Mouse (Mus musculus) kidney, embryonic 16.5 days (tissue): ENCODE data around the gene Trpv1. TPM values are rescaled to one million over a fixed set of nuclear protein-coding genes. Genes with fewer than 3 reads are reported as not detected.

ENCODE experiments used
- ATAC-seq: fragments of 200-750 bp; cut with Nextera tagmentation; 2 replicates; pipeline ENCODE4 v1.8.0; 2017; ENCODE audit warnings: moderate TSS enrichment; ENCODE audit not compliant: low FRiP score, low TSS enrichment
- H3K27ac ChIP-seq: fragments of 300-500 bp; sonication (generic); 2 replicates; pipeline ENCODE4 v1.5.1; 2014; ENCODE audit warnings: low read length
- H3K27me3 ChIP-seq: fragments of 300-500 bp; sonication (generic); 2 replicates; pipeline ENCODE4 v1.6.1; 2014; ENCODE audit warnings: low read length, control low read depth, mixed read lengths; ENCODE audit not compliant: insufficient read depth
- H3K36me3 ChIP-seq: fragments of 300-500 bp; sonication (generic); 2 replicates; pipeline ENCODE4 v1.6.1; 2014; ENCODE audit warnings: low read length, control low read depth, mixed read lengths; ENCODE audit not compliant: insufficient read depth
- H3K4me1 ChIP-seq: fragments of 300-500 bp; sonication (generic); 2 replicates; pipeline ENCODE4 v1.6.1; 2014; ENCODE audit warnings: low read length, control low read depth, mixed read lengths; ENCODE audit not compliant: insufficient read depth
- H3K4me2 ChIP-seq: fragments of 300-500 bp; sonication (generic); replicated peaks from 2 replicates; pipeline ENCODE4 v1.6.1; 2014; ENCODE audit warnings: low read depth, low read length
- H3K4me3 ChIP-seq: fragments of 300-500 bp; sonication (generic); 2 replicates; pipeline ENCODE4 v1.5.1; 2014; ENCODE audit warnings: mild to moderate bottlenecking, low read length
- H3K9ac ChIP-seq: fragments of 300-500 bp; sonication (generic); replicated peaks from 2 replicates; pipeline ENCODE4 v1.6.1; 2014; ENCODE audit warnings: low read length
- H3K9me3 ChIP-seq: fragments of 300-500 bp; sonication (generic); 2 replicates; pipeline ENCODE4 v1.6.1; 2016; ENCODE audit warnings: low read length, control low read depth
- WGBS: fragments of 180-500 bp; shearing (Covaris S2); extraction: QIAGEN DNeasy Blood & Tissue Kit; methylation state at CpG from one replicate; pipeline ENCODE4 v1.1.7; 2014; 5-methylcytosine and 5-hydroxymethylcytosine counted together
- polyA plus RNA-seq: library from polyadenylated mRNA; unstranded; fragments of >200 nt; fragmentation: Nextera tagmentation; extraction: Ambion mirVana; gene quantifications from 2 replicates; pipeline ENCODE4 v1.2.1, GENCODE M21; 2015

Gene Trpv1
- polyA plus RNA-seq, 1 experiment from 2014 or later: not detected

GRCm38 (mm10) chr11:73228881-73229280, 5.2 kb upstream of the Trpv1 start:
- no peak for ATAC-seq
- WGBS: 72% methylated on average over 5 of the region's 5 CpGs
- Histone ChIP-seq H3K4me2 (no peak overlapping the region), H3K4me3 (no peak overlapping the region), H3K27me3 (no peaks in the 10 kb centered on the region), H3K27ac (no peak overlapping the region), H3K9me3 (no peaks in the 10 kb centered on the region), H3K4me1 (no peaks in the 10 kb centered on the region), H3K36me3 (no peaks in the 10 kb centered on the region), H3K9ac (no peak overlapping the region)

GRCm38 (mm10) chr11:73230081-73230480, 4.0 kb upstream of the Trpv1 start:
- Histone ChIP-seq H3K4me1 (no peaks in the 10 kb centered on the region), H3K9me3 (no peaks in the 10 kb centered on the region), H3K4me2 (no peak overlapping the region), H3K27ac (no peak overlapping the region), H3K27me3 (no peaks in the 10 kb centered on the region), H3K36me3 (no peaks in the 10 kb centered on the region), H3K9ac (no peak overlapping the region), H3K4me3 (no peak overlapping the region)
- 84% methylated on average over 5 of the region's 5 CpGs for WGBS
- ATAC-seq: no peak

GRCm38 (mm10) chr11:73232513-73232912, 1.6 kb upstream of the Trpv1 start:
- 61% methylated on average over 2 of the region's 2 CpGs for WGBS
- Histone ChIP-seq H3K4me1 (0 out of 2 replicates have a peak, but pooled peaks cover 7% of the 10 kb centered on the region), H3K9me3 (no peaks in the 10 kb centered on the region), H3K36me3 (no peaks in the 10 kb centered on the region), H3K4me2 (no peak overlapping the region), H3K27me3 (no peaks in the 10 kb centered on the region), H3K27ac (no peak overlapping the region), H3K4me3 (no peak overlapping the region), H3K9ac (no peak overlapping the region)
- ATAC-seq: no peak

- Histone ChIP-seq H3K9ac (no peak overlapping the region), H3K27me3 (no peaks in the 10 kb centered on the region), H3K36me3 (no peaks in the 10 kb centered on the region), H3K4me3 (no peak overlapping the region), H3K9me3 (no peaks in the 10 kb centered on the region), H3K27ac (peak overlapping the region; percentile 56), H3K4me2 (no peak overlapping the region), H3K4me1 (0 out of 2 replicates have a peak, but pooled peaks cover 7% of the 10 kb centered on the region)
- ATAC-seq: peak; percentile 53
- WGBS: 23% methylated on average over 5 of the region's 5 CpGs
Measured at GRCm38 (mm10) chr11:73235990-73236701, 2.1 kb downstream of the Trpv1 start.

GRCm38 (mm10) chr11:73236731-73237130, 2.6 kb downstream of the Trpv1 start:
- H3K9me3 ChIP-seq: no peaks in the 10 kb centered on the region
- WGBS: 61% methylated on average over 3 of the region's 3 CpGs
- ATAC-seq: 0 out of 2 replicates have a peak, but pooled peaks have one; percentile 14
- H3K36me3 ChIP-seq: no peaks in the 10 kb centered on the region
- 0 out of 2 replicates have a peak overlapping the region, but pooled peaks have one; percentile 22 for H3K27ac ChIP-seq
- H3K9ac ChIP-seq: no peak overlapping the region
- no peaks in the 10 kb centered on the region for H3K27me3 ChIP-seq
- 0 out of 2 replicates have a peak, but pooled peaks cover 7% of the 10 kb centered on the region for H3K4me1 ChIP-seq
- H3K4me3 ChIP-seq: no peak overlapping the region
- no peak overlapping the region for H3K4me2 ChIP-seq

GRCm38 (mm10) chr11:73242199-73242598, 8.1 kb downstream of the Trpv1 start:
- H3K9ac ChIP-seq: no peak overlapping the region
- no peaks in the 10 kb centered on the region for H3K27me3 ChIP-seq
- no peak overlapping the region for H3K4me3 ChIP-seq
- WGBS: 60% methylated on average over 6 of the region's 6 CpGs
- no peak for ATAC-seq
- no peaks in the 10 kb centered on the region for H3K36me3 ChIP-seq
- H3K4me1 ChIP-seq: no peaks in the 10 kb centered on the region
- no peak overlapping the region for H3K27ac ChIP-seq
- no peak overlapping the region for H3K4me2 ChIP-seq
- H3K9me3 ChIP-seq: no peaks in the 10 kb centered on the region

GRCm38 (mm10) chr11:73242777-73243176, 8.7 kb downstream of the Trpv1 start:
- no peak for ATAC-seq
- Histone ChIP-seq H3K27me3 (no peaks in the 10 kb centered on the region), H3K27ac (no peak overlapping the region), H3K4me3 (no peak overlapping the region), H3K9ac (no peak overlapping the region), H3K4me2 (no peak overlapping the region), H3K9me3 (no peaks in the 10 kb centered on the region), H3K4me1 (no peaks in the 10 kb centered on the region), H3K36me3 (no peaks in the 10 kb centered on the region)
- 75% methylated on average over 4 of the region's 4 CpGs for WGBS

- Histone ChIP-seq H3K27ac (no peak overlapping the region), H3K4me3 (no peak overlapping the region), H3K4me2 (no peak overlapping the region), H3K27me3 (no peaks in the 10 kb centered on the region), H3K36me3 (no peaks in the 10 kb centered on the region), H3K9me3 (no peaks in the 10 kb centered on the region), H3K9ac (no peak overlapping the region), H3K4me1 (no peaks in the 10 kb centered on the region)
- WGBS: 61% methylated on average over 4 of the region's 4 CpGs
- ATAC-seq: no peak
Measured at GRCm38 (mm10) chr11:73257362-73257945, 23.4 kb downstream of the Trpv1 start.

- ATAC-seq: no peak
Measured at GRCm38 (mm10) chr11:73258664-73259063, 24.6 kb downstream of the Trpv1 start.

GRCm38 (mm10) chr11:73260457-73260856, 26.4 kb downstream of the Trpv1 start:
- Histone ChIP-seq H3K4me1 (no peaks in the 10 kb centered on the region), H3K4me3 (no peak overlapping the region), H3K27ac (no peak overlapping the region), H3K9ac (no peak overlapping the region), H3K27me3 (no peaks in the 10 kb centered on the region), H3K4me2 (no peak overlapping the region), H3K36me3 (no peaks in the 10 kb centered on the region), H3K9me3 (no peaks in the 10 kb centered on the region)
- WGBS: 79% methylated on average over 3 of the region's 3 CpGs
- no peak for ATAC-seq

More at GRCm38 (mm10) chr11:73258664-73259063, 24.6 kb downstream of the Trpv1 start:
- H3K4me3 ChIP-seq: no peak overlapping the region
- no peak overlapping the region for H3K9ac ChIP-seq
- no peaks in the 10 kb centered on the region for H3K36me3 ChIP-seq
- no peaks in the 10 kb centered on the region for H3K27me3 ChIP-seq
- H3K27ac ChIP-seq: no peak overlapping the region
- H3K4me2 ChIP-seq: no peak overlapping the region
- no peaks in the 10 kb centered on the region for H3K9me3 ChIP-seq
- H3K4me1 ChIP-seq: no peaks in the 10 kb centered on the region
